Mouse (Mus musculus): ENCODE data around the gene Mcam. TPM values are rescaled to one million over a fixed set of nuclear protein-coding genes. Genes with fewer than 3 reads are reported as not detected.

The Mcam gene
- total RNA-seq, 2 experiments from 2014 or later: 156 to 169 TPM

Other genes starting within 250 kb of the Mcam start
- 10 to 100 TPM; 21.7 to 33.0 TPM for gene Thy1, start 91.1 kb upstream of the Mcam start, total RNA-seq (2021)
- 100 to 1,000 TPM in 1 of 2 experiments, 10 to 100 TPM in 1; 96.7 to 121 TPM for gene Usp2, start 67.4 kb upstream of the Mcam start, total RNA-seq (2021)
- gene Mfrp, start 32.7 kb upstream of the Mcam start, total RNA-seq (2021): not detected
- 10 to 100 TPM; 12.9 to 15.0 TPM for gene C1qtnf5, start 27.2 kb upstream of the Mcam start, total RNA-seq (2021)
- gene Gm49380, start 21.0 kb upstream of the Mcam start, total RNA-seq (2021): under 1 TPM in 1 of 2 experiments, not detected in 1; 0.10 TPM
- gene Rnf26, start 21.0 kb upstream of the Mcam start, total RNA-seq (2021): 10 to 100 TPM; 22.0 to 22.9 TPM
- 10 to 100 TPM; 25.4 to 28.7 TPM for gene Cbl, start 99.6 kb downstream of the Mcam start, total RNA-seq (2021)
- gene Ccdc153, start 106.2 kb downstream of the Mcam start, total RNA-seq (2021): not detected
- under 1 TPM; 0.37 to 0.39 TPM for gene Pdzd3, start 117.0 kb downstream of the Mcam start, total RNA-seq (2021)
- gene Nlrx1, start 134.1 kb downstream of the Mcam start, total RNA-seq (2021): 10 to 100 TPM; 22.7 to 23.0 TPM
- gene Abcg4, start 154.1 kb downstream of the Mcam start, total RNA-seq (2021): 1 to 10 TPM; 1.5 TPM
- gene Hinfp, start 171.2 kb downstream of the Mcam start, total RNA-seq (2021): 10 to 100 TPM; 11.2 to 13.7 TPM
- gene C2cd2l, start 185.8 kb downstream of the Mcam start, total RNA-seq (2021): 10 to 100 TPM; 10.5 to 12.8 TPM
- gene Dpagt1, start 191.6 kb downstream of the Mcam start, total RNA-seq (2021): 10 to 100 TPM; 18.4 to 18.8 TPM
- 10 to 100 TPM; 80.5 to 93.0 TPM for gene H2afx, start 200.2 kb downstream of the Mcam start, total RNA-seq (2021)
- gene Hmbs, start 209.8 kb downstream of the Mcam start, total RNA-seq (2021): 10 to 100 TPM; 33.7 to 34.0 TPM
- 10 to 100 TPM; 25.4 to 27.9 TPM for gene Vps11, start 227.2 kb downstream of the Mcam start, total RNA-seq (2021)
- 10 to 100 TPM; 49.2 to 51.3 TPM for gene Hyou1, start 245.0 kb downstream of the Mcam start, total RNA-seq (2021)